Mouse (Mus musculus): ENCODE results near the gene Rapgef6. TPM values are rescaled to one million over a fixed set of nuclear protein-coding genes. Genes with fewer than 3 reads are reported as not detected.

The Rapgef6 gene
- polyA plus RNA-seq, 1 experiment from 2014 or later: 29.6 TPM

- 84% methylated on average over 8 of the region's 8 CpGs for WGBS
- Histone ChIP-seq H3K27ac (no peak overlapping the region), H3K9me3 (no peaks in the 10 kb centered on the region), H3K27me3 (ENCODE audit: insufficient read depth, poor library complexity, severe bottlenecking) (no peaks in the 10 kb centered on the region), H3K36me3 (peaks cover 39% of the 10 kb centered on the region), H3K4me1 (replicated peaks) (no peaks in the 10 kb centered on the region), H3K4me3 (no peak overlapping the region)
- no peak for DNase-seq (ENCODE audit: low spot score)
Measured at GRCm38 (mm10) chr11:54673575-54674298, 151.1 kb downstream of the Rapgef6 start.

- no peak overlapping the region for H3K27ac ChIP-seq
- no peak overlapping the region for H3K4me3 ChIP-seq
- peaks cover 49% of the 10 kb centered on the region for H3K36me3 ChIP-seq
- no peak for DNase-seq (ENCODE audit: low spot score)
- no peaks in the 10 kb centered on the region for H3K9me3 ChIP-seq
- H3K4me1 ChIP-seq (replicated peaks): no peaks in the 10 kb centered on the region
- 97% methylated on average over 2 of the region's 2 CpGs for WGBS
- H3K27me3 ChIP-seq (ENCODE audit: insufficient read depth, poor library complexity, severe bottlenecking): no peaks in the 10 kb centered on the region
Measured at GRCm38 (mm10) chr11:54675792-54676489, 153.3 kb downstream of the Rapgef6 start.

DNA sequence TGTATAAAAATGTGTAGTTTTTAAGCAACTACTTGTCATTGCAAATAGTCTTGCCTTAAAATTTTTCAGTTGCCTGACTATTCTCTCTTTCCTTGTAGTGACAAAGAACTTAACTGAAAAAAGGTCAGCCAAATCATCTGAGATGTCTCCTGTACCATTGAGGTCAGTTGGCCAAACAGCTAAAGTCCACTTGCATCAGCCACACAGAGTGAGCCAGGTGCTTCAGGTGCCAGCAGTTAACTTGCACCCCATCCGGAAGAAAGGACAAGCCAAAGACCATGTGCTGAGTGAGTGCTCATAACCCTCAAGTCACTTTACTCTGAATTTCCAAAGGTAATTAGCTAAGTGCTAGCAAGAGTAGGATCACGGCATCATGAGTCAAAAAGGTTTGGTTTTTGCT is 156.5 kb downstream of the Rapgef6 start:
- H3K27ac ChIP-seq: no peak overlapping the region
- H3K27me3 ChIP-seq (ENCODE audit: insufficient read depth, poor library complexity, severe bottlenecking): no peaks in the 10 kb centered on the region
- no peak for DNase-seq (ENCODE audit: low spot score)
- no peak overlapping the region for H3K4me3 ChIP-seq
- no peaks in the 10 kb centered on the region for H3K4me1 ChIP-seq (replicated peaks)
- no peaks in the 10 kb centered on the region for H3K9me3 ChIP-seq
- H3K36me3 ChIP-seq: peaks cover 72% of the 10 kb centered on the region
- WGBS: 93% methylated on average over 2 of the region's 2 CpGs

DNA sequence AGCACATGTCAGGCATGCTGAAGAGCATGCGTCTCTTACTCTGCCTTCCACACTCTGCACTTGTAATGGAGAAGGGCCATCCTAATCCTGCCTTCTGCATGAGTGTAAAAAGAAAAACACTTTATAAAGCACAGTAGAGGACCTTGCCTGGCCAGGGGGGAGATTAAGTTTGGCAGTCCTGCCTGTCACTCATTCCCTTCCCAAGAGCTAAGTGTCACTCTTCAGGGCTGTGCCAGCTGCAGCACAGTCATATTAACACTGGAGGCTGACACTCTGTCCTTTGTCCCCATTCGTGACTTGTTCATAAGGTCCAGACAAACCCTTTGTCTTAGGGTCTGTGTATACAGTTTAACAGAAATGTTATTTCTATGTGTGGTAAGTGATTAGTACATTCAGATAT is 162.2 kb downstream of the Rapgef6 start:
- Histone ChIP-seq H3K27me3 (ENCODE audit: insufficient read depth, poor library complexity, severe bottlenecking) (no peaks in the 10 kb centered on the region), H3K4me1 (replicated peaks) (no peaks in the 10 kb centered on the region), H3K36me3 (peaks cover 81% of the 10 kb centered on the region), H3K27ac (no peak overlapping the region), H3K4me3 (no peak overlapping the region), H3K9me3 (no peaks in the 10 kb centered on the region)
- 83% methylated on average over 2 of the region's 2 CpGs for WGBS
- no peak for DNase-seq (ENCODE audit: low spot score)

DNA sequence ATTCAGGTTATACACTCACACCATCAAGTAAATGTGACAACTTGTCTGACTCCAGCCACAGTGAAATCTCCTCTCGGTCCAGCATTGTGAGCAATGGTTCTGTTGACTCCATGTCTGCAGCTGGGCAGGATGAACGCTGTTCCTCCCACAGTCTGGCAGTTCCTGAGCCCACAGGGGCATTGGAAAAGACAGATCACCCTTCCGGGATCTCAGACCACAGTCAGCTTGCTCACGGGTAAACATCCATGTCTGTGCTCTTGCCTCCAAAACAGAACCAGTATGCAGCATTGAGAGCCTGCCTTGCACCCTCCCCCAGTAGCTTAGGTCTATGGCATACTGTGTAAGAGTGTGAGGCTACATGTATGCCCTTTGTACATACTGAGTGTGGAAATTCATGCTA is 167.5 kb downstream of the Rapgef6 start:
- Histone ChIP-seq H3K27ac (no peak overlapping the region), H3K4me1 (replicated peaks) (no peaks in the 10 kb centered on the region), H3K9me3 (no peaks in the 10 kb centered on the region), H3K36me3 (peaks cover 79% of the 10 kb centered on the region), H3K4me3 (no peak overlapping the region), H3K27me3 (ENCODE audit: insufficient read depth, poor library complexity, severe bottlenecking) (no peaks in the 10 kb centered on the region)
- 92% methylated on average over 4 of the region's 4 CpGs for WGBS
- no peak for DNase-seq (ENCODE audit: low spot score)

DNA sequence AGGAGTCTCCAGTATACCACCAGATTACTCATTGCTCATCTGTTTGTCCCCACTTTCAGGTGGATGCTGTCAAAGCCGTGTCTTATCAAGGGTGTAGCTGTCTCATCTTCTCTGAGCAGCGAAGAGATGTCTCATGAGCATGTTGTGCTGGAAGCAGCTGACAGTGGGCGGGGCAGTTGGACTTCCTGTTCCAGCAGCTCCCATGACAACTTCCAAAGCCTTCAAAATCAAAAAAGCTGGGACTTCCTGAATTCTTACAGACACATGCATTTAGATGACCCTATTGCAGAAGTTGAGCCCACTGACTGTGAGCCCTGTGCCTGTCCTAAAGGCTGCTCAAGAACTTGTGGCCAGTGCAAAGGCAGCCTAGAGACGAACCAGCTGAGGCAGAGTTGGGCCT is 168.5 kb downstream of the Rapgef6 start:
- no peak overlapping the region for H3K27ac ChIP-seq
- 90% methylated on average over 4 of the region's 4 CpGs for WGBS
- H3K36me3 ChIP-seq: peaks cover 79% of the 10 kb centered on the region

GRCm38 (mm10) chr11:54693696-54694095 is 171.0 kb downstream of the Rapgef6 start:
- Histone ChIP-seq H3K36me3 (peaks cover 76% of the 10 kb centered on the region), H3K27me3 (ENCODE audit: insufficient read depth, poor library complexity, severe bottlenecking) (no peaks in the 10 kb centered on the region), H3K9me3 (no peaks in the 10 kb centered on the region), H3K4me1 (replicated peaks) (no peaks in the 10 kb centered on the region), H3K27ac (no peak overlapping the region), H3K4me3 (no peak overlapping the region)
- no peak for DNase-seq (ENCODE audit: low spot score)
- 94% methylated on average over 6 of the region's 6 CpGs for WGBS

More for the DNA sequence above, 168.5 kb downstream of the Rapgef6 start:
- H3K9me3 ChIP-seq: no peaks in the 10 kb centered on the region
- H3K4me1 ChIP-seq (replicated peaks): no peaks in the 10 kb centered on the region
- no peak overlapping the region for H3K4me3 ChIP-seq
- no peak for DNase-seq (ENCODE audit: low spot score)
- H3K27me3 ChIP-seq (ENCODE audit: insufficient read depth, poor library complexity, severe bottlenecking): no peaks in the 10 kb centered on the region

GRCm38 (mm10) chr11:54694291-54694690 is 171.6 kb downstream of the Rapgef6 start:
- no peaks in the 10 kb centered on the region for H3K4me1 ChIP-seq (replicated peaks)
- H3K27ac ChIP-seq: no peak overlapping the region
- H3K36me3 ChIP-seq: peaks cover 74% of the 10 kb centered on the region
- no peaks in the 10 kb centered on the region for H3K9me3 ChIP-seq
- no peaks in the 10 kb centered on the region for H3K27me3 ChIP-seq (ENCODE audit: insufficient read depth, poor library complexity, severe bottlenecking)
- H3K4me3 ChIP-seq: no peak overlapping the region
- 90% methylated on average over 8 of the region's 8 CpGs for WGBS
- no peak for DNase-seq (ENCODE audit: low spot score)

GRCm38 (mm10) chr11:54695951-54696350 is 173.3 kb downstream of the Rapgef6 start:
- peaks cover 69% of the 10 kb centered on the region for H3K36me3 ChIP-seq
- no peak overlapping the region for H3K27ac ChIP-seq
- H3K4me3 ChIP-seq: no peak overlapping the region
- H3K27me3 ChIP-seq (ENCODE audit: insufficient read depth, poor library complexity, severe bottlenecking): no peaks in the 10 kb centered on the region
- 70% methylated on average over 4 of the region's 4 CpGs for WGBS
- no peaks in the 10 kb centered on the region for H3K9me3 ChIP-seq
- DNase-seq (ENCODE audit: low spot score): no peak
- H3K4me1 ChIP-seq (replicated peaks): no peaks in the 10 kb centered on the region

DNA sequence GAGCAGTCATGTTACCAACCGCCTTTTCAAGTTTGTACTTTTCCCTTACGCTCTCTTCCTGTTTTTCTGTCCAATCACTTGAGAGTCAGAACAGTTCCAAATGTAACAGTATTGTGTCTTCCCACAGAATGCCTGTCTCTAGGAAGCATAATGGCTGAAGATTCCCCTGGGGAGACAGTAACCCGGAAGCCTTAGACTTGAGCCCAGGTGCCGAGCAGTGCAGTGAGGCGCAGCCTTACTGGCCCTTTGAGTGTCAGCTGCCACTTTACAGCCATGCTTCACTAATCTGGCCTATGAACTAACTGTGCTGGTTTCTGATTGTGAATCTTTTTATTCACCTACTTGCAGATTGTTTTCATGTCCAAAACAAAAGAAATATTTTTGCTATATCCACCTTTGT is 175.0 kb downstream of the Rapgef6 start:
- no peaks in the 10 kb centered on the region for H3K27me3 ChIP-seq (ENCODE audit: insufficient read depth, poor library complexity, severe bottlenecking)
- no peaks in the 10 kb centered on the region for H3K9me3 ChIP-seq
- H3K36me3 ChIP-seq: peaks cover 53% of the 10 kb centered on the region
- DNase-seq (ENCODE audit: low spot score): no peak
- H3K4me1 ChIP-seq (replicated peaks): no peaks in the 10 kb centered on the region
- no peak overlapping the region for H3K27ac ChIP-seq
- WGBS: 85% methylated on average over 5 of the region's 5 CpGs
- H3K4me3 ChIP-seq: no peak overlapping the region

DNA sequence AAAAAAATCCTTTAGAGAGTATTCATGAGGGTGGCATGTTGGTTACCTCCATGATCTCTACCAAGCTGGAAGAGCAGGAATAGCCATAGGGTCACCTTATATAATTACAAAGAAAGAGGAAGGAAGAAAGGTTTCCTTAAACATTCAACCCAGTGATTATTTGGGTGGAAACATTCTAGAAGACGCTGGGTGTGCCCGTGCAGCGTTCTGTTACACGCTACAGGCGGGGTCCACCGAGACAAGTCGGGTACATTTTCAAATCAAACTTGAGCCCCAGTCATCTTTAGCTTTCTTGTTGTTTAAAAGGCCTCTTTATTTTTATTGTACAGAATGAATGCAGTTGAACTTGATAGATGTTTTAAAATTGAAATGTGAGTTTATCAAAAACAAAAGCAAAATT is 176.0 kb downstream of the Rapgef6 start:
- no peak for DNase-seq (ENCODE audit: low spot score)
- Histone ChIP-seq H3K9me3 (no peaks in the 10 kb centered on the region), H3K4me1 (replicated peaks) (no peaks in the 10 kb centered on the region), H3K4me3 (no peak overlapping the region), H3K27ac (no peak overlapping the region), H3K27me3 (ENCODE audit: insufficient read depth, poor library complexity, severe bottlenecking) (no peaks in the 10 kb centered on the region), H3K36me3 (peaks cover 48% of the 10 kb centered on the region)
- WGBS: 97% methylated on average over 7 of the region's 7 CpGs

GRCm38 (mm10) chr11:54699972-54700371 is 177.3 kb downstream of the Rapgef6 start:
- no peak overlapping the region for H3K27ac ChIP-seq
- DNase-seq (ENCODE audit: low spot score): no peak
- no peak overlapping the region for H3K4me3 ChIP-seq
- H3K9me3 ChIP-seq: no peaks in the 10 kb centered on the region
- H3K4me1 ChIP-seq (replicated peaks): no peaks in the 10 kb centered on the region
- H3K36me3 ChIP-seq: peaks cover 39% of the 10 kb centered on the region
- no peaks in the 10 kb centered on the region for H3K27me3 ChIP-seq (ENCODE audit: insufficient read depth, poor library complexity, severe bottlenecking)
- WGBS: 89% methylated on average over 3 of the region's 3 CpGs

DNA sequence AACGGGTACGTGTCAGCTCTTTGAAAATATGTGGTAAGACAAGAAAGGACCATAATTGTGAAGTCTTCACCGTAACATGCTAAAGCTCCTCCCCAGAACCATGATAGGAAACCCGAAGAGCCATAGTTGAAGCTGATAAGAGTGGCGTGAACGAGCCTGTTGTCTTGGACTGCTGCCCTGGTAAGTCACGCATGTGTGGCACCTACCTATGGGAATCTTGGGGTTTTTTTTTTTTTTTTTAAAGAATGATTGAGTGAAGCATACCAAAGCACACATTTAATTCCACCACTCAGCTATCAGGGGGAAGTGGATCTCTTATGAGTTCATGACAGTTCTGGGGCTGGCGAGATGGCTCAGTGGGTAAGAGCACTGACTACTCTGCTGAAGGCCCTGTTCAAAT is 179.2 kb downstream of the Rapgef6 start:
- Histone ChIP-seq H3K27ac (no peak overlapping the region), H3K36me3 (peaks cover 23% of the 10 kb centered on the region), H3K4me1 (replicated peaks) (no peaks in the 10 kb centered on the region), H3K27me3 (ENCODE audit: insufficient read depth, poor library complexity, severe bottlenecking) (no peaks in the 10 kb centered on the region), H3K4me3 (no peak overlapping the region), H3K9me3 (no peaks in the 10 kb centered on the region)
- WGBS: 94% methylated on average over 8 of the region's 8 CpGs
- DNase-seq (ENCODE audit: low spot score): no peak

Data from hindbrain, embryonic 10.5 days (tissue).